Mouse (Mus musculus) B cell, adult 2 months (primary cell): ENCODE data around the gene Olfr223.
A peak's percentile ranks its signal among the peaks of the same experiment; 100 is the strongest.
"Not testable (repeated sequence)": the region's sequence is repeated elsewhere in the genome, so short reads cannot be mapped to it uniquely, and the experiment has no call there.

Source experiments
- DNase-seq, 2 experiments: peaks; one replicate each; pipeline ENCODE4 v3.0.0; 2022

Olfr223 gene

GRCm38 (mm10) chr11:59593189-59593588 lies at the start of gene Olfr223:
Gene Olfr223, minus strand, starts transcription at chr11:59593289.
- DNase-seq, result no peak

DNA sequence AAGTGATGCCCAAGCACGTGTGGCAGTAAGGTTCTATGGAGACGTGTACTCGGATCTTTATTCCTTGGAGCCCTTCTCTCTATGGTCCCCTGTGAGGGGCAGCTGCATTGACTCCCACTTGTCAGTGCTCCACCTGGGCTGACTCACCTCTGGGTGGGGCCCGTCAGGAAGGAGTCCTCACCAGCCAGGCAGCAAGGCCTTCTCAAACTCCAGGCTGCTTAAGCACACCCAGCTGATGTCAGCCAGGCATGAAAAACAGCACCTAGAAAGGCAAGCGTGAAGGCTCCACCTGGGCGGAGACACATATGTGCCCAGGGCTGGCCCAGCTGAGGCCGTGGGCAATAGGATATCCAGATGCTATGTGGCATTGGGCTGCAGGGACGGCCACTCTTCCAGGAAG lies 49.3 kb upstream of the Olfr223 start:
- no peak for DNase-seq

GRCm38 (mm10) chr11:59641227-59641626 lies 48.1 kb upstream of the Olfr223 start:
- DNase-seq, result no peak

DNA sequence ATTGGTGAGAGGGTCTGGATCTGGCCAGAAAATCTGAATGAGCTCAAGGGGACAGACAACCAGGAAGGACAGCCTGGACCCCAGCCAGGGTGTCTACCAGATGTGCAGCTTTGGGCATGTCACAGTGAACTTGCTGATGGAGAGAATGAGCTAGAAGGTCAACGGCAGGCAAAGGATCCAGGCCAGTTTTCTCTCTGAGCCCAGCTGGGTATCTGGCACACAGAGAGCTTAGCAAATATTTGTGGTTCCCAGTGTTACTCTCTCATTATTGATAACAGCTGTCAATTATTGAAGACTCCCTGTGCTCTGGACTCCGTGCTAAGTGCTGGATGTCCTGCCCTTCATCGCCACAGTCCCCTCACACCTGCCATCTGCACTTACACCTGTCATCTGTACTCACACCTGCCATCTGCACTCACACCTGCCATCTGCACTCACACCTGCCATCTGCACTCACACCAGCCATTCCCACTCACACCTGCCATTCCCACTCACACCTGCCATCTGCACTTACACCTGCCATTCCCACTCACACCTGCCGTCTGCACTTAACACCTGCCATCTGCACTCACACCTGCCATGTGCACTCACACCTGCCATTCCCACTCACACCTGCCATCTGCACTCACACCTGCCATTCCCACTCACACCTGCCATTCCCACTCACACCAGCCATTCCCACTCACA lies 47.0 kb upstream of the Olfr223 start:
- no peak for DNase-seq

DNA sequence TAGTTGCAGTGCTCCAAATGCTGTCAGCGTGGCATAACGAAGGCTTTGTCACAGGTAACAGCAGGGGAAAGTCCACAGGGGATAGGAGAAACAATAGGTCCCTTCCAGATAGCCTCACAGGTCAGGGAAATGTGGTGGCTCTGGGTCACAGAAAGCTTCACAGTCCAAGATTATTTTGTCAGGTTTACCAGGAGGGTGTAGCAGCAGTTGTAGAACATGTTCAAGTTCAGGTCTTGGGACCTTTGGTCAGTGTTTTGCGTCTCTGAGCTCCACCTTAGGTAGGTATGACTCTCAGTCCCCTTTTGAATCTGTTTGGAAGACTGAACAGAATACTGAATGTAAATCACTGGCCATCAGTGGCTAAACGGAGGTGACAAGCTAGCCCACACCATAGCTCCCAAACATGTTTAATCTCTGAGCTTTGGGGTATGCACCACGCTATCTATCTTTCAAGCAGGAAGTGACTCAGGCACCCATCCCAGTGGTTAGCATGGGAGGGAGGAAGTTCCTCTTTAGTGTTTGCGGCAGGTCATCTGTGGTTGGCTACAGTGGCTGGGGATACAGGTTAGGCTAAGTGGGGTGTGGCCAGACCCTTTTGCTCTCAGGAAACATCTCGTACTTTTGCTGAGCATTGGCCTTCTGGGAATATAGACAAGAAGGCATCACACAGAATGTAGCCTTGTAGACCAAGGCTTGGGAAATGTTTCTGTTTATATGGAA lies 43.8 kb upstream of the Olfr223 start:
- DNase-seq, result peak; percentile 35 to 42

DNA sequence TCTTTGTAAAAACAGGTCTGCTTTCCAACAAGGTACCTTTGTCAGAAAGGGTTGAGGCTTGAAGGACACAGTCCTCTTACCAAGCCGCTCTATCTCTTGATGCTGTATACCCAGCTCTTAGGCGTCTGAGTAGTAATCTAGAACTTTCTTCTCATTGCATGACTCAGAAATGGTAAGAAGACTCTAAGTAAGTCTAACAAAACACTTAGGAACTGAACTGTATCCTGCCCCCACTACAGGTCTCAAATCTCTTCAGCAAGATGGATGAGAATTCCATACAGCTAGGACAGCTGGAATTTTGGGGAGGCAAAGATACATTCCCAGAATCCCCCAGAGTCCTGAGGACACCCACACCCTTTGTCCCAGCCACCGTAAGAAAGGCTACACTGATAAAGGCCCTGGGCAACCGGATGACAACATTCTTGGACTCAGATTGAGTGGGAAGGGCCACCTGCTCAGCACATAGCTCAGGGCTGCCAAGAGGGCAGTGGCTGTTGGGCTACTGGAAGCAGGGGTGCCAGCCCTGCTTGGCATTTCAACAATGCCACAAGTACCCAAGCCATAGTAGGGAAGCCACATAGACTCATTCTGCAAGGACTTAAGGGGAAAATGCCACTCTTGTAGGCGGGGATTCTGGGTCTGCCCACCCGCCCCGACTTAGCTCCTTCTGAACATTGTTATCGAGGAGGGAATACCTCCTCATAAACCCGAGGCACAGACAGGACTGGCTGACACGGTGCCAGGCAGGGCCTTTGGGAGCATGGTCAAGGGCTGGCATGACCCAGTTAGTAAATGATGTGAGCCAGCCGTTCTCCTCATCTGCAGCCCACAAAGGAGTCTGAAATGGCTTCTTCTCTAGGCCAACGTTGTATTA lies 43.0 kb upstream of the Olfr223 start:
- no peak for DNase-seq

GRCm38 (mm10) chr11:59635251-59635795 lies 42.2 kb upstream of the Olfr223 start:
- DNase-seq, result no peak

- DNase-seq, result no peak
Observed at GRCm38 (mm10) chr11:59634001-59634660, 41.0 kb upstream of the Olfr223 start.

DNA sequence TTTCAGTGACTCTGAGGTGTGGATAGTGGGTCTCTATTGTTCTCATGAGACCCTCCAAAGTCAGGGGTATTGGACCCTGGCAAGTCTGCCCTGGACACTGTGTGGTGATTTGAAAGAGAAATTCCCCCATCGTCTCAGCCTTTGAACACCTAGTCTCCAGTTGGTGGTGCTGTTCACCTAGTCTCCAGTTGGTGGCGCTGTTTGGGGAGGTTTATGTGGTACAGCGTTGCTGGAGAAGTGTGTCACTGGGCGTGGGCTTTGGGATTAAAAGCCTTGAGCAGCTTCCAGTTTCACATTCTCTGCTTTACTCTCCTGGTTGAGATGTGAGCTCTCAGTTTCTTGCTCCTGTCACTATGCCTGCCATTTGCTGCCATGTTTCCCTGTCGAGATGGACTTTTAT lies 39.9 kb upstream of the Olfr223 start:
- DNase-seq, result peak; percentile 78 to 79

- DNase-seq, result no peak
Observed at GRCm38 (mm10) chr11:59631980-59632379, 38.9 kb upstream of the Olfr223 start.

DNA sequence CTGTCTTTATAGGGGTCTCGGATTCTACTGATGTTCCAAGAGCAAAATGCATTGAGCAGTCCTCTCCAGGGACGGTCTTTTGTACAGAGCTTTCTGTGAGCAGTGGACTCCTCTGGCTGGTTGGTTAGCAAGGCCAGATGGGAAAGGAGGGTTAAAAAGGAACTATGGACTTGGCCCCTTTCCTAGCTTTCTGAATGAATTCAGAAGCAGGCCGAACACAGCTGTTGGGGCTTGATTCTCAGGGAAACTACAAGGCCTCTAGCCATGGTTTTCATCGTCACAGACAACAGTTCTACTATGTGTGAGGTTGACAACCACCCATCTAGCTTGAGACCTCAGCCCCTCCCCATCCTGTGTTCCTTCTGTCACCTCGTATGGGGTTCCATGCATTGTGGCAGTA lies 36.8 kb upstream of the Olfr223 start:
- DNase-seq, result no peak

DNA sequence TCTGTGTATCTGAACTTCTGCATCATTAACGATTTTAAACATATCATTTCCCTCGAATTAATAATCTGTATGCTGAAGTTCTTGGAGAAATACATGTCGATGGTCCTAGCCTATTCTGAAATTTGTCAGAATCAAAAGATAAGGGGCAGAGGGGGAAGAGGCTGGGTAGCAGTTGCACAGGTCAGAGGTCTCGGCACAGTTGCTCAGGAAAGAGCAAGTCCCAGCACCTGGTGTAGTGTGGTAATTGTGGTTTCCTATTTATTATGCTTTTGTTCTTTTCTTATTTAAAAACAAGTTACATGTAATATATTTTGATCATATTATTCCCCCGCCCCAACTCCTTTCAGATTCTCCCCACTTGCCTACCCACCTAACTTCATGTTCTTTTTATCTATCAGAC lies 35.1 kb upstream of the Olfr223 start:
- no peak for DNase-seq

- DNase-seq, result no peak
Observed at GRCm38 (mm10) chr11:59626192-59626591, 33.1 kb upstream of the Olfr223 start.

DNA sequence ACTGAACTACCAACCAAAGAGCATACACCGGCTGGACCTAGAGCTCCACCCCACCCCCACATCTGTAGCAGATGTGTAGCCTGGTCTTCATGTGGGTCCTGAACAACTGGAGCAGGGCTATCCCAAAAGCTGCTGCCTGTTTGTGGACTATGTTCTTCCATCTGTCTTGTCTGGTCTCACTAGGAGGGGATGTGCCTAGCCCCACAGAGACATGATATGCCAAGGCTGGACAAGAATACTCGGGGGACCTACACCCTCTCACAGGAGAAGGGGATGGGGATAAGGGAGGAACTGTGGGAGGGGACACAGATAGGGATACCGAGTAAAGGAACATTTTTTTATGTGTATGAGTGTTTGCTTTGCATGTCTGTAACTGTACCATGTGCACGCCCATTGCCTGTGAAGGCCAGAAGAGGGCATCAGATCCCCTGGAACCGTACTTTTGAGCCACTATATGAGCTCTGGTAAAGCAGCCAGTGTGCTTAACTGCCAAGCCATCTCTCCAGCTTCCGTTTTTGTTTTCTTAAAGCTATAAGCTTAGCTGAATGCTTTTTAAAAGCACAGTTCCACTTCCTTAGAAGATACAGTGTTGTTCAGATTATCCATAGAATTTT lies 31.0 kb upstream of the Olfr223 start:
- peak; percentile 53 to 60 for DNase-seq

DNA sequence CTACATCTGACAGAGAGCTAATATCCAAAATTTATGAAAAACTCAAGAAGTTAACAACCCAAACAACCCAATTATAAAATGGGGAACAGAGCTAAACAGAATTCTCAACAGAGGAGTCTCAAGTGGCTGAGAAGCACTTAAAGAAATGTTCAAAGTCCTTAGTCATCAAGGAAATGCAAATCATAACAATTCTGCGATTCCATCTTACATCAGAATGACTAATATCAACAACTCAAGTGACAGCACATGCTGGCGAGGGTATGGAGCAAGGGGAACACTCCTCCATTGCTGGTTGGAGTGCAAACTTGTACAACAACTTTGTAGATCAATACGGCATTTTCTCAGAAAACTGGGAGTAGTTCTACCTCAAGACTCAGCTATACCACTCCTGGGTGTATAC lies 29.1 kb upstream of the Olfr223 start:
- no peak for DNase-seq

DNA sequence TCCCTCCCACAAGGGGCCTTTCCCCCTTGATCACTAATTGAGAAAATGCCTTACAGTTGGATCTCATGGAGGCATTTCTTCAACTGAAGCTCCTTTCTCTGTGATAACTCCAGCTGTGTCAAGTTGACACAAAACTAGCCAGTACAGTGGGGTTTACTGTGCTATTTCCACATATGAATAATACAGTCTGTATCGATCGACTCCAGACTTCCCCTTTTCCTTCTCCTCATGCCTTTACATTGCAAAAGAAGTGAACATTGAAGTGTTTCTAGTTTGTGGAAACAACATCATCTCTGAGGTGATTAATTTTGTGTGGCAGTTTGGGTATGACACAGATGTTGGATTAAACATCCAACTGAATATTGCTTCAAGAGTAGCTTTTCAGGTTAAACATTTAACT lies 23.9 kb upstream of the Olfr223 start:
- not testable (repeated sequence) for DNase-seq

DNA sequence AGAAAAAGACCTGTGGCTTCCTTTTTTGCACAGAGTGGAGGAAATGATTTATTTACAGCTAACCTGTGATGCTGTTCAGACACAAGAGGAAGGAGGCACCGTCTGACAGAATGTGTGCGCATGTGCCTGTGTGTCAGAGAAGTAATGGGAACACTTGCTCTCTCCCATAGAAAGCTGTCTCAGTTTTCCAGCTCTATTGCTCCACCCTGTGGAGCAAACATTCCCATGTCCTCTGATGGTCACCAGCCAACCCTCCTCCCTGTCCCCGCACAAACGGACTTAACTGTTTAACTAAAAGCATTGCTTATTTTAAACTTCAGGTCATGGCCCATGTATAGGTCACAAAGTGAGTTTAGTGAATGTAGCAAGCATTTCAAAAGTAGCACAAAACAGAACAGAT lies 21.0 kb upstream of the Olfr223 start:
- no peak for DNase-seq

DNA sequence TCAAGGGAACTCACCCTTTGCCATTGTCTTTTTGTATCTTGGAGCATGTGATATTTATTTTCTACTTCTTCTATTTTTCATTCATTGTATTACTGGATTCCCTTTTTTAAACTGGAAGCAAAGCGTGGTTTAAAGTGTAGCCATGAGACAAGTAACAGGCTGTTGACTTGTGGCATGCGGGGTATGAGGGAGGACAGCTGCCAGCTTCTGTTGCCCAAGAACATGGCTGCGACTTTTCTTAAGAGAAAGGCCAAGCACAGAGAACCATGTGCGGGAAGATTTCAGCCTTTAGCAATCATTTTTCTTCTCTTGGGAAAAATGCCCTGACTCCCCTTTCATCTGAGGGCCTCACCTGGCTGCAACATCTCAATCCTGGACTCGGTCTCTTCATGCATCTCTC lies 18.6 kb upstream of the Olfr223 start:
- no peak for DNase-seq

GRCm38 (mm10) chr11:59602287-59602686 lies 9.2 kb upstream of the Olfr223 start:
- DNase-seq, result no peak

- DNase-seq, result no peak
Observed at GRCm38 (mm10) chr11:59600872-59601271, 7.8 kb upstream of the Olfr223 start.

DNA sequence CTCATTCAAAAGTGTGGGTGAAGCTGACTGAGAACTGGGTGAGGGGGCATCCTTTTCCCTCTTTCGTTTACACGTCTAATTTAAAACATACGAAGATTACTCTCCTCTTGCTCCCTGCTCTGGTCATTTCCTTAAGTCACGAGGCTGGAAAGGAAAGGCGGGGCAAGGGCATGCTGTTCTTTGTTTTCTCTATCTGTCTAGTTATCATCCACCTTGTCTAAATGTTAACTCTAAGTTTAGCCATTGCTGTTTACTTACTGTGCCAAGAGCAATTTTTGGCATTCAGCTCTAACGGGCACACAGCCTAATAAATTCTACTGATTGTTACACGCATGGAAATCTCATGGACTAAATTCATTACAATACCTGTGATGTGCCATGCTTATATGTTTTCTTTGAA lies 6.1 kb upstream of the Olfr223 start:
- DNase-seq, result no peak

- DNase-seq, result no peak
Observed at GRCm38 (mm10) chr11:59596950-59597349, 3.9 kb upstream of the Olfr223 start.
